12 mouse cellular contexts compared by ENCODE assay signal in genomic region chr10:42908562-42908961, GRCm38 (mm10).
"Had no signal": no experiment of that assay in that cellular context is flagged by ENCODE, and none has a peak within 500 bp of the region (broad histone marks: within the 10 kb centered on the region; RNA-seq: fewer than 3 reads in every experiment).

No protein-coding gene starts in this region.

- H3K9me3 ChIP-seq: limb, embryonic 15.5 days; liver, embryonic 13.5 days; midbrain, embryonic 13.5 days; neural tube, embryonic 15.5 days had no signal

- H3K27ac ChIP-seq: limb, embryonic 15.5 days; liver, embryonic 13.5 days; midbrain, embryonic 13.5 days; neural tube, embryonic 15.5 days; stomach, postnatal 0 days had no signal

- H3K36me3 ChIP-seq: limb, embryonic 15.5 days; liver, embryonic 13.5 days; midbrain, embryonic 13.5 days; neural tube, embryonic 15.5 days had no signal

- H3K4me1 ChIP-seq: limb, embryonic 15.5 days; liver, embryonic 13.5 days; neural tube, embryonic 15.5 days had no signal

- DNase-seq: kidney, adult 18-20 months; kidney, postnatal 10 days; liver, embryonic 13.5 days; lung, adult 18-20 months; lung, postnatal 36 days; right cerebral cortex, adult 18-20 months; right cerebral cortex, postnatal 25 days; thymus, postnatal 14 days had no signal

- ATAC-seq: midbrain, embryonic 13.5 days had no signal

- H3K27me3 ChIP-seq: limb, embryonic 15.5 days; liver, embryonic 13.5 days; midbrain, embryonic 13.5 days; neural tube, embryonic 15.5 days had no signal

- H3K4me3 ChIP-seq: limb, embryonic 15.5 days; liver, embryonic 13.5 days; midbrain, embryonic 13.5 days; neural tube, embryonic 15.5 days had no signal

- H3K4me2 ChIP-seq: limb, embryonic 15.5 days; liver, embryonic 13.5 days; midbrain, embryonic 13.5 days; neural tube, embryonic 15.5 days had no signal

- H3K9ac ChIP-seq: limb, embryonic 15.5 days; liver, embryonic 13.5 days; midbrain, embryonic 13.5 days; neural tube, embryonic 15.5 days had no signal
